Mouse (Mus musculus) lung, postnatal 0 days (tissue): ENCODE measurements at regions not wholly inside any gene's neighbourhood (a gene's known extent, or its start where the extent isn't known, plus 50 kb on each side); places are given as distances from the start of the nearest gene placed in this dataset.
A peak's percentile ranks its signal among the peaks of the same experiment; 100 is the strongest.

ENCODE experiments used
- ATAC-seq: fragments of 200-750 bp; cut with Nextera tagmentation; 2 replicates; pipeline ENCODE4 v1.8.0; 2017; ENCODE audit warnings: moderate library complexity
- DNase-seq: peaks from one replicate; pipeline ENCODE4 v3.0.0-alpha.2; 2016; ENCODE audit warnings: low spot score
- H3K27ac ChIP-seq: fragments of 300-500 bp; sonication (generic); 2 replicates; pipeline ENCODE4 v1.5.1; 2014; ENCODE audit warnings: antibody characterized with exemption, mild to moderate bottlenecking, low read length, mixed read lengths
- H3K27me3 ChIP-seq: fragments of 300-500 bp; sonication (generic); replicated peaks from 2 replicates; pipeline ENCODE4 v1.6.1; 2014; ENCODE audit warnings: low read length, mixed read lengths; ENCODE audit not compliant: insufficient read depth
- H3K36me3 ChIP-seq: fragments of 300-500 bp; sonication (generic); 2 replicates; pipeline ENCODE4 v1.6.1; 2014; ENCODE audit warnings: low read length, mixed read lengths; ENCODE audit not compliant: insufficient read depth
- H3K4me1 ChIP-seq: fragments of 300-500 bp; sonication (generic); 2 replicates; pipeline ENCODE4 v1.6.1; 2014; ENCODE audit warnings: antibody characterized with exemption, low read depth, low read length, mixed read lengths; ENCODE audit not compliant: insufficient read depth
- H3K4me2 ChIP-seq: fragments of 300-500 bp; sonication (generic); replicated peaks from 2 replicates; pipeline ENCODE4 v1.6.1; 2014; ENCODE audit warnings: low read depth, mild to moderate bottlenecking, low read length, moderate library complexity, mixed read lengths
- H3K4me3 ChIP-seq: fragments of 300-500 bp; sonication (generic); 2 replicates; pipeline ENCODE4 v1.5.1; 2014; ENCODE audit warnings: low read depth, low read length
- H3K9ac ChIP-seq: fragments of 300-500 bp; sonication (generic); replicated peaks from 2 replicates; pipeline ENCODE4 v1.6.1; 2014; ENCODE audit warnings: low read depth, mild to moderate bottlenecking
- H3K9me3 ChIP-seq: fragments of 300-500 bp; sonication (generic); 2 replicates; pipeline ENCODE4 v1.6.1; 2016; ENCODE audit warnings: low read length, mixed read lengths
- CTCF ChIP-seq: IDR thresholded peaks from 2 replicates; pipeline ENCODE4 v1.5.1; 2016; ENCODE audit warnings: antibody characterized with exemption, mild to moderate bottlenecking
- EP300 ChIP-seq: IDR thresholded peaks from 2 replicates; pipeline ENCODE4 v1.6.1; 2016; ENCODE audit warnings: antibody characterized with exemption, mild to moderate bottlenecking, control low read depth
- WGBS: fragments of 180-500 bp; shearing (Covaris S2); extraction: QIAGEN DNeasy Blood & Tissue Kit; methylation state at CpG from one replicate; pipeline ENCODE4 v1.1.7; 2014; 5-methylcytosine and 5-hydroxymethylcytosine counted together

DNA sequence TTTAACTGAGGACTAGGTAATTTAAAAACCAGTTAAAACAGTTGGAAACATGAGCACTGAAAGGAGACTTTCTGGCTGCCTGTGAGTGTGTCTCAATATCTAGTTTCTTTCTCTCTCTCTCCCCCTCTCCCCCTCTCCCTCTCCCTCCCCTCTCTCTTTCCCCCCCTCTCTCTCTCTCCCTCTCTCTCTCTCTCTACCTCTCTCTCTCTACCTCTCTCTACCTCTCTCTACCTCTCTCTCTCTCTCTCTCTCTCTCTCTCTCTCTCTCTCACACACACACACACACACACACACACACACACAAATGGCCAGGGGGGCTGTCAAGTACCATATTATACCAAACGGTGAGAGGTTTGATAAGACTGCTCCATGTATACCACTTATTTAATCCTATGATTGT is 103.0 kb upstream of the Cacna2d1 start:
- no peaks in the 10 kb centered on the region for H3K9me3 ChIP-seq
- no peak overlapping the region for H3K4me2 ChIP-seq
- H3K4me3 ChIP-seq: no peak overlapping the region
- no peaks in the 10 kb centered on the region for H3K27me3 ChIP-seq
- no peak for TF ChIP-seq CTCF
- no peak for TF ChIP-seq EP300
- ATAC-seq (no peak), DNase-seq (no peak)
- no peaks in the 10 kb centered on the region for H3K4me1 ChIP-seq
- WGBS: 70% methylated on average over 1 of the region's 1 CpGs
- no peaks in the 10 kb centered on the region for H3K36me3 ChIP-seq
- no peak overlapping the region for H3K27ac ChIP-seq
- no peak overlapping the region for H3K9ac ChIP-seq

- no peaks in the 10 kb centered on the region for H3K36me3 ChIP-seq
- no peak for ATAC-seq
- TF ChIP-seq CTCF (no peak), EP300 (no peak)
- H3K4me2 ChIP-seq: no peak overlapping the region
- DNase-seq: peak; percentile 53
- WGBS: 53% methylated on average over 1 of the region's 1 CpGs
- no peak overlapping the region for H3K27ac ChIP-seq
- no peaks in the 10 kb centered on the region for H3K27me3 ChIP-seq
- no peak overlapping the region for H3K9ac ChIP-seq
- H3K4me3 ChIP-seq: no peak overlapping the region
- H3K4me1 ChIP-seq: no peaks in the 10 kb centered on the region
- H3K9me3 ChIP-seq: no peaks in the 10 kb centered on the region
These were observed 102.2 kb upstream of the Cacna2d1 start for GRCm38 (mm10) chr5:15832338-15832737.

GRCm38 (mm10) chr5:15838108-15838972 is 96.2 kb upstream of the Cacna2d1 start:
- no peak overlapping the region for H3K4me3 ChIP-seq
- WGBS: 27% methylated on average over 17 of the region's 17 CpGs
- H3K36me3 ChIP-seq: no peaks in the 10 kb centered on the region
- ATAC-seq: peak; percentile 81
- H3K27me3 ChIP-seq: no peaks in the 10 kb centered on the region
- DNase-seq: peak; percentile 82
- no peak overlapping the region for H3K27ac ChIP-seq
- TF ChIP-seq EP300 (no peak), CTCF (peak; percentile 86)
- H3K9ac ChIP-seq: no peak overlapping the region
- H3K4me1 ChIP-seq: no peaks in the 10 kb centered on the region
- H3K9me3 ChIP-seq: no peaks in the 10 kb centered on the region
- H3K4me2 ChIP-seq: no peak overlapping the region

- ATAC-seq: no peak
- Histone ChIP-seq H3K27me3 (no peaks in the 10 kb centered on the region), H3K9ac (no peak overlapping the region), H3K27ac (no peak overlapping the region), H3K9me3 (no peaks in the 10 kb centered on the region), H3K4me1 (no peaks in the 10 kb centered on the region), H3K4me3 (no peak overlapping the region), H3K4me2 (no peak overlapping the region), H3K36me3 (no peaks in the 10 kb centered on the region)
- DNase-seq: no peak
- WGBS: 87% methylated on average over 2 of the region's 2 CpGs
- TF ChIP-seq EP300: no peak
- no peak for TF ChIP-seq CTCF
These were observed 87.7 kb upstream of the Cacna2d1 start for GRCm38 (mm10) chr5:15846790-15847189.

GRCm38 (mm10) chr5:15849520-15849919 is 85.0 kb upstream of the Cacna2d1 start:
- H3K27me3 ChIP-seq: no peaks in the 10 kb centered on the region
- 84% methylated on average over 5 of the region's 5 CpGs for WGBS
- no peak overlapping the region for H3K4me3 ChIP-seq
- no peaks in the 10 kb centered on the region for H3K4me1 ChIP-seq
- no peak overlapping the region for H3K27ac ChIP-seq
- H3K36me3 ChIP-seq: no peaks in the 10 kb centered on the region
- ATAC-seq (no peak), DNase-seq (no peak)
- H3K4me2 ChIP-seq: no peak overlapping the region
- H3K9me3 ChIP-seq: no peaks in the 10 kb centered on the region
- no peak overlapping the region for H3K9ac ChIP-seq
- TF ChIP-seq CTCF: no peak
- TF ChIP-seq EP300: no peak

DNA sequence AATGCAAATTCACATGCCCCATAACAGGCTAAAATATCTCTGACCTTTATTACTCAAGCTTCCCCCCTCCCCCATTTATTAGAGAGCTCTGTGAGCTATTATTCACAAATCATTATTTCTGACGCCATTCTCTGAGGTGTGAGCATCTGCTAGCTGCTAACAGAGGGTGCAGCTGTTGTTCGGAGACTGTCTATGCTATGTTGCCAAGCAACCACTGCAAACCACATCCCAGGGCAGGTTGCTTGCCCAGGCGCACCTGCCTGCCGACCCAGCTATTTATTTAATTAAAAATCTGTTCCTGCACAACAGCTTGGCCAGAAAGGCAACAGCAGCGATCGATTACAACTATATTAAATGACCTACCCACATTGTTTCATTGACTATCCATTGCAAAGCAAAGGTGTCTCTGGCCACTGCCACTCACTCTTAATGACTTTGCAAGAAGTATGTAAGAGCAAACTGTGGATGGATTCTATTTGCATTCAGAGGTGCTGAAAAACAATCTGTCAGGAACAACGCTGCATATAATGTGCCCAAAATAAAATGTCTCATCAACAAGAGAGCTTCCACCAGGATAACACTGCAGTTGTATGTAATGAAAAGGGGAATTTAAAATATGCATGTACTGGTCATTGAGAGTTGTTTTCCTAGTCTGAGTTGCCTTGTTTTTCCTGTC is 84.2 kb upstream of the Cacna2d1 start:
- Histone ChIP-seq H3K9ac (no peak overlapping the region), H3K27me3 (no peaks in the 10 kb centered on the region), H3K36me3 (no peaks in the 10 kb centered on the region), H3K9me3 (no peaks in the 10 kb centered on the region), H3K4me3 (no peak overlapping the region), H3K4me1 (no peaks in the 10 kb centered on the region), H3K27ac (no peak overlapping the region), H3K4me2 (no peak overlapping the region)
- no peak for TF ChIP-seq EP300
- no peak for TF ChIP-seq CTCF
- no peak for ATAC-seq
- DNase-seq: no peak
- WGBS: 46% methylated on average over 7 of the region's 7 CpGs
